Mouse (Mus musculus) liver, postnatal 0 days (tissue): ENCODE data around the gene Elf1. TPM values are rescaled to one million over a fixed set of nuclear protein-coding genes. Genes with fewer than 3 reads are reported as not detected.

Source experiments
- ATAC-seq: fragments of 200-750 bp; cut with Nextera tagmentation; 2 replicates; pipeline ENCODE4 v1.8.0; 2017; ENCODE audit warnings: mild to moderate bottlenecking, moderate library complexity
- DNase-seq: peaks from one replicate; pipeline ENCODE4 v3.0.0-alpha.2; 2016
- H3K27ac ChIP-seq: fragments of 300-500 bp; sonication (generic); 2 replicates; pipeline ENCODE4 v1.5.1; 2014; ENCODE audit warnings: antibody characterized with exemption, moderate library complexity, mild to moderate bottlenecking, low read depth
- H3K27me3 ChIP-seq: fragments of 300-500 bp; sonication (generic); 2 replicates; pipeline ENCODE4 v1.6.1; 2014; ENCODE audit warnings: low read length, control low read depth, mixed read lengths; ENCODE audit not compliant: insufficient read depth
- H3K36me3 ChIP-seq: fragments of 300-500 bp; sonication (generic); replicated peaks from 2 replicates; pipeline ENCODE4 v1.6.1; 2014; ENCODE audit warnings: mild to moderate bottlenecking, control low read depth, low read length, moderate library complexity, mixed read lengths; ENCODE audit not compliant: insufficient read depth
- H3K4me1 ChIP-seq: fragments of 300-500 bp; sonication (generic); 2 replicates; pipeline ENCODE4 v1.6.1; 2014; ENCODE audit warnings: antibody characterized with exemption, mild to moderate bottlenecking, control low read depth; ENCODE audit not compliant: insufficient read depth
- H3K4me2 ChIP-seq: fragments of 300-500 bp; sonication (generic); 2 replicates; pipeline ENCODE4 v1.6.1; 2014; ENCODE audit warnings: low read depth, mild to moderate bottlenecking, low read length, moderate library complexity, mixed read lengths
- H3K4me3 ChIP-seq: fragments of 300-500 bp; sonication (generic); 2 replicates; pipeline ENCODE4 v1.5.1; 2014; ENCODE audit warnings: low read depth, low read length
- H3K9ac ChIP-seq: fragments of 300-500 bp; sonication (generic); replicated peaks from 2 replicates; pipeline ENCODE4 v1.6.1; 2014; ENCODE audit warnings: mild to moderate bottlenecking, moderate library complexity
- H3K9me3 ChIP-seq: fragments of 300-500 bp; sonication (generic); 2 replicates; pipeline ENCODE4 v1.6.1; 2016; ENCODE audit warnings: mild to moderate bottlenecking, control low read depth, low read length, mixed read lengths
- CTCF ChIP-seq: sonication (generic); IDR thresholded peaks from 2 replicates; pipeline ENCODE4 v1.5.1; 2016; ENCODE audit warnings: antibody characterized with exemption, low read depth
- EP300 ChIP-seq: IDR thresholded peaks from 2 replicates; pipeline ENCODE4 v1.6.1; 2016; ENCODE audit warnings: antibody characterized with exemption, low read depth, mild to moderate bottlenecking
- WGBS: fragments of 180-500 bp; shearing (Covaris S2); extraction: QIAGEN DNeasy Blood & Tissue Kit; methylation state at CpG from one replicate; pipeline ENCODE4 v1.1.7; 2014; ENCODE audit not compliant: insufficient replicate concordance; 5-methylcytosine and 5-hydroxymethylcytosine counted together
- polyA plus RNA-seq: library from polyadenylated mRNA; unstranded; fragments of >200 nt; fragmentation: Nextera tagmentation; extraction: Ambion mirVana; gene quantifications from 2 replicates; pipeline ENCODE4 v1.2.1, GENCODE M21; 2015

The Elf1 gene
- polyA plus RNA-seq, 1 experiment from 2014 or later: 11.0 TPM

- Histone ChIP-seq H3K36me3 (peaks cover 64% of the 10 kb centered on the region), H3K4me2 (no peak overlapping the region), H3K27ac (no peak overlapping the region), H3K4me1 (no peaks in the 10 kb centered on the region), H3K4me3 (no peak overlapping the region), H3K27me3 (no peaks in the 10 kb centered on the region), H3K9ac (no peak overlapping the region), H3K9me3 (no peaks in the 10 kb centered on the region)
- TF ChIP-seq EP300: no peak
- no peak for TF ChIP-seq CTCF
- 89% methylated on average over 2 of the region's 2 CpGs for WGBS
- ATAC-seq (no peak), DNase-seq (no peak)
Measured at GRCm38 (mm10) chr14:79473384-79473783, 7.6 kb upstream of the Elf1 start.

- Histone ChIP-seq H3K4me2 (peak within 1 kb of the TSS; percentile 83), H3K9ac (peak within 1 kb of the TSS; percentile 97), H3K4me1 (peaks cover 29% of the 10 kb centered on the region), H3K27me3 (no peaks in the 10 kb centered on the region), H3K27ac (peak within 1 kb of the TSS; percentile 100), H3K36me3 (peaks cover 4% of the 10 kb centered on the region), H3K9me3 (no peaks in the 10 kb centered on the region), H3K4me3 (peak within 1 kb of the TSS; percentile 99)
- ATAC-seq (peak; percentile 83), DNase-seq (peak; percentile 96)
- WGBS: under 1% methylated on average over 62 of the region's 86 CpGs
- no peak for TF ChIP-seq CTCF
- peak; percentile 24; the same call in 1 of the 2 replicates for TF ChIP-seq EP300
Measured at GRCm38 (mm10) chr14:79481339-79482151, 551 bp downstream of the Elf1 start, which contains the start of gene Wbp4. Gene Wbp4 (minus strand): TSS chr14:79481520.

- ATAC-seq (no peak), DNase-seq (no peak)
- peak overlapping the region; percentile 83 for H3K4me2 ChIP-seq
- no peaks in the 10 kb centered on the region for H3K9me3 ChIP-seq
- no peaks in the 10 kb centered on the region for H3K36me3 ChIP-seq
- H3K4me3 ChIP-seq: peak overlapping the region; percentile 99
- peaks cover 35% of the 10 kb centered on the region for H3K4me1 ChIP-seq
- no peaks in the 10 kb centered on the region for H3K27me3 ChIP-seq
- whole genome bisulfite sequencing: 0% methylated on average over 11 of the region's 11 CpGs
- no peak for TF ChIP-seq CTCF
- TF ChIP-seq EP300: no peak
- H3K9ac ChIP-seq: peak overlapping the region; percentile 97
- H3K27ac ChIP-seq: peak overlapping the region; percentile 100
Measured at GRCm38 (mm10) chr14:79482251-79482661, 1.3 kb downstream of the Elf1 start.

- no peak for DNase-seq
- ATAC-seq: no peak
- no peaks in the 10 kb centered on the region for H3K36me3 ChIP-seq
- WGBS: 27% methylated on average over 15 of the region's 15 CpGs
- peak overlapping the region; percentile 97 for H3K9ac ChIP-seq
- H3K9me3 ChIP-seq: no peaks in the 10 kb centered on the region
- peak overlapping the region; percentile 83 for H3K4me2 ChIP-seq
- H3K27ac ChIP-seq: peak overlapping the region; percentile 100
- peaks cover 38% of the 10 kb centered on the region for H3K4me1 ChIP-seq
- peak overlapping the region; percentile 99 for H3K4me3 ChIP-seq
- H3K27me3 ChIP-seq: no peaks in the 10 kb centered on the region
- TF ChIP-seq CTCF: no peak
- no peak for TF ChIP-seq EP300
Measured at GRCm38 (mm10) chr14:79482747-79483355, 1.9 kb downstream of the Elf1 start.

- DNase-seq (no peak), ATAC-seq (no peak)
- H3K9ac ChIP-seq: peak overlapping the region; percentile 97
- WGBS: 63% methylated on average over 8 of the region's 8 CpGs
- TF ChIP-seq EP300 (no peak), CTCF (no peak)
- H3K27ac ChIP-seq: no peak overlapping the region
- H3K9me3 ChIP-seq: no peaks in the 10 kb centered on the region
- peak overlapping the region; percentile 83 for H3K4me2 ChIP-seq
- no peaks in the 10 kb centered on the region for H3K36me3 ChIP-seq
- peaks cover 38% of the 10 kb centered on the region for H3K4me1 ChIP-seq
- H3K4me3 ChIP-seq: peak overlapping the region; percentile 99
- no peaks in the 10 kb centered on the region for H3K27me3 ChIP-seq
Measured at GRCm38 (mm10) chr14:79483611-79484120, 2.7 kb downstream of the Elf1 start.

- 12% methylated on average over 8 of the region's 8 CpGs for WGBS
- H3K4me2 ChIP-seq: peak overlapping the region; percentile 80
- H3K27ac ChIP-seq: peak overlapping the region; percentile 67
- ATAC-seq (peak; percentile 18), DNase-seq (peak; percentile 24)
- TF ChIP-seq CTCF: no peak
- TF ChIP-seq EP300: no peak
- peak overlapping the region; percentile 38 for H3K4me3 ChIP-seq
- H3K9ac ChIP-seq: peak overlapping the region; percentile 58
- no peaks in the 10 kb centered on the region for H3K27me3 ChIP-seq
- peaks cover 34% of the 10 kb centered on the region for H3K4me1 ChIP-seq
- no peaks in the 10 kb centered on the region for H3K36me3 ChIP-seq
- no peaks in the 10 kb centered on the region for H3K9me3 ChIP-seq
Measured at GRCm38 (mm10) chr14:79486617-79486992, 5.6 kb downstream of the Elf1 start.
